Mouse (Mus musculus) liver, postnatal 0 days (tissue): ENCODE data around the gene Cdc37l1.

Source experiments
- CTCF ChIP-seq: sonication (generic); IDR thresholded peaks from 2 replicates; pipeline ENCODE4 v1.5.1; 2016; ENCODE audit warnings: antibody characterized with exemption, low read depth
- EP300 ChIP-seq: IDR thresholded peaks from 2 replicates; pipeline ENCODE4 v1.6.1; 2016; ENCODE audit warnings: antibody characterized with exemption, low read depth, mild to moderate bottlenecking

DNA sequence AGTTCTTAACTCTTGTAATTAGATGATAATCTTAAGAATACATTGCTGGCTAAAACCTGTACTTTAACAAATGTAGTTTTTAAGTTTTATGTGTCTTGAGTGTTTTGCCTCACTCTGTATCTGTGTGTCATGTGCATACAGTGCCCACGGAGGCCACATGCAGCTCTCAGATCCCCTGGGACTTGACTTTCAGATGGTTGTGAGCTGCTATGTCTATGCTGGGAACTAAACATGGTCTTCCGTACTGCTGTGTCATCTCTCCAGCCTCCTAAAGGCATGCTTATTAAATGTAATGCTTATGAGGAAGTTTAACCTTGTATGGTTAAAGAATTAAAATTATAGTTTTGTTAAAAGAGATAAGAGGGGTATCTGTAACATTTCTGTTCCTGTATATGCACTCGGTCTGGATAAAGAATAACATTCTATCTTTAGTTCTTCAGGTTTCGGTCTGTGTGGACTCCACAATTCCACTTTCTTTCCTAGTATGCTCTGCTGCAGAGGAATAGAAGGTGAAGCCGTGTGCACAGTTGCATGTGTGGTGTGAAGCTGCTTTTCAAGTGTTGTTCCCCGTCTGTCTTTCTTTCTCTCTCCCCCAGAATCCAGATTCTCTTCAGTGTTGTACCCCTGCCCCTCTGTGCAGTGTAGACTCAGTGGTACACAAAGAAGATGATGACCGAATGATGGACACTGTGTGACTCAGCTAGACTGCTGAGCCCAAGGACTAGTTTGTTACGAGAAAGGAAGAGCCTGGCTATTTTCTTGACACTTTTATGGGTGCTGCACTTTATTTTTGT is 25.5 kb downstream of the Cdc37l1 start:
- TF ChIP-seq EP300 (no peak), CTCF (no peak)
